Mouse (Mus musculus): Measurements from ENCODE around the gene Rhbg. TPM values are rescaled to one million over a fixed set of nuclear protein-coding genes. Genes with fewer than 3 reads are reported as not detected.
A peak's percentile ranks its signal among the peaks of the same experiment; 100 is the strongest.
"Not testable (repeated sequence)": the region's sequence is repeated elsewhere in the genome, so short reads cannot be mapped to it uniquely, and the experiment has no call there.

Rhbg gene
- total RNA-seq (2014; rRNA removed) (0.19 TPM in 1 of 2 replicates, not detected in the other), polyA plus RNA-seq (2015; fragmentation: Nextera tagmentation; extraction: Ambion mirVana) (0.21 and 0.25 TPM in 2 replicates)

DNA sequence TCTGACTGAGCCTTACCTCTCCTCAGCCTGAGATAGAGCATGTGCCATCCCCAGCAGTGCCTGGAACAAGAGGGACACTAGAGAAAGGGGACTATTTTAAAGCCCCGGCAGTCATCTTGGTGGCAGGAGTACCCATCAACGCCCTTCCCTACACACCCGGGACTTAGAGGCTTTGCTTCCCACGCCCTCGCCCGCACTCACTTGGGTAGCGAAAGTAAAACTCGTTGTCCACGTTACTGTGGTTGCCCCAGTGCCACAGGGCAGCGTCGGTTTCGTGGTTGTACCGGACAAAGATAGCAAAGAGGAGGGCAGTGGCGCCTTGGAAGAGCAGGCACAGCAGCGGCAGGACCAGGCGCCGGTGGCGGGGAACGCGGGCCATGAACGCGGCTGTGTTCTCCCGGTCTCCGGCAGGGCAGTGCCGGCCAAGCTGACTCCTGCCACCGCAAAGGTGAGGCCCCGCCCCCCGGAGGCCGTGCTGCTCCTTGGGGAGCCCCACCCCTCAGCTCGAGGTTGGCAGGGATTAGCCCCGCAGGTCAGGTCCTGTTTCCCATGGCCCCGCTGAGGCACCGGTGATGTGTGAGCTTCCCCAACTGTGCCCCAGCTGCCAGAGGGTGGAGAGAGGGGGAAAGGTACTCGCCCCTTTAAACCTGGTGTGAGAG is at the start of gene Rhbg:
Gene Rhbg (minus strand): TSS at position 442 of the 659 bp plus-strand sequence.
- DNase-seq (no peak), ATAC-seq (peak; percentile 16; the same call in 1 of the 2 replicates)
- H3K27ac ChIP-seq (ENCODE audit: low read depth, low read length), result no peak within 1 kb of the TSS
- no peaks in the 10 kb centered on the region for H3K36me3 ChIP-seq (ENCODE audit: insufficient read depth)
- no peaks in the 10 kb centered on the region for H3K4me1 ChIP-seq (ENCODE audit: insufficient read depth)
- peak within 1 kb of the TSS; percentile 57 for H3K4me2 ChIP-seq (ENCODE audit: low read depth)
- no peaks in the 10 kb centered on the region; the same call in 1 of the 2 replicates for H3K27me3 ChIP-seq (ENCODE audit: insufficient read depth, low read length)
- no peak for TF ChIP-seq CTCF (IDR thresholded peaks at IDR 0.05; ENCODE audit: low read depth)
- H3K9me3 ChIP-seq (ENCODE audit: low read length), result no peaks in the 10 kb centered on the region
- 5% methylated on average over 33 of the region's 34 CpGs for WGBS
- H3K9ac ChIP-seq, result peak within 1 kb of the TSS; percentile 40; the same call in 1 of the 2 replicates
- peak within 1 kb of the TSS; percentile 32 for H3K4me3 ChIP-seq (ENCODE audit: low read depth, low read length)

DNA sequence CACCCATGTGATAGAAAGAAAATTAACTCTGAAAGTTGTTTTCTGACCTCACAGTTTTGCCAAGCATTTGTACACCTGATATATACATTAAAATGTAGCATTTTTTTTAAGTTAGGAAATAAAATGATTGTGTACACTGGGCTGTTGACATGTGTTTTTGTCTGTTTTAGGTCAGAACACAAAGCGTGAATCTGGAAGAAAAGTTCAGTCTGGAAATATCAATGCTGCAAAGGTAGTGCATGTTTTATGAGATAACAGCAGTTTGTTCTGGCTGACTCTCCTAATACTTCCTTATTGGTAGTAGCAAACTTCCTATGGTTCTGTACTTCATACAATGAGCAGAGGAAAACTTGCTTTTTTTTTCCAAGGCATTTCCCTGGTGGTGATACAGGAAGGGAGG is 44.7 kb upstream of the Rhbg start:
- no peak for TF ChIP-seq CTCF (IDR thresholded peaks at IDR 0.05; ENCODE audit: low read depth)
- no peaks in the 10 kb centered on the region for H3K27me3 ChIP-seq (ENCODE audit: insufficient read depth, low read length)
- peaks cover 44% of the 10 kb centered on the region for H3K36me3 ChIP-seq (ENCODE audit: insufficient read depth)
- no peak overlapping the region for H3K4me2 ChIP-seq (ENCODE audit: low read depth)
- H3K9me3 ChIP-seq (ENCODE audit: low read length), result no peaks in the 10 kb centered on the region
- H3K4me3 ChIP-seq (ENCODE audit: low read depth, low read length), result no peak overlapping the region
- 91% methylated on average over 1 of the region's 1 CpGs for WGBS
- H3K27ac ChIP-seq (ENCODE audit: low read depth, low read length), result no peak overlapping the region
- H3K9ac ChIP-seq, result no peak overlapping the region
- no peak for DNase-seq
- no peak for ATAC-seq
- peaks cover 8% of the 10 kb centered on the region; the same call in 1 of the 2 replicates for H3K4me1 ChIP-seq (ENCODE audit: insufficient read depth)

DNA sequence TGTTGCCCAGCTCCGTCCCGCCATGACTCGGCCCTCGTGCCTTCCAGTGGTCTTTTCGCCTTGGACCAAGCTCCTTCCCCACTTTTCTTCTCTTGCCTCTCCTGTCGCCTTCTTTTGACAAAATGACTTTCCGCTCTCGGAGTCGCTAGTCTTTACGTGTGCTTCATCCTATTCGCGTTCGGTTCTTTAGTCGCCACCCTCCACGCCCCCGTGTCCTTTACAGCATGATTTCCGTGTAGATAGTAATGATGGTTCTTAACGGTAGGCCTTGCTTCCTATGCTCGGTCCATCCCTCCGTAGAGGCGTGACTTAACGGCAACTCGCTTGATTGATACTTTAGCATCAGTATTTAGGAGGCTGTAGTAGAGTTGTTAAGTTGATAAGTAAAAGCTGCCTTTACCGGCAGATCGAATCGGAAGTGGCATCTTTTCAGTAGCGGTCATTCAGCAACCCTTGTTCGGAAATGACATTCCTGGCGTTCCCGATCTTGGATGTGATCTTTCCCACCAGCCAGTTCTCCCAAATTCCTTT is 42.9 kb upstream of the Rhbg start:
- ATAC-seq (peak; percentile 2; the same call in 1 of the 2 replicates), DNase-seq (no peak)
- peaks cover 28% of the 10 kb centered on the region for H3K36me3 ChIP-seq (ENCODE audit: insufficient read depth)
- H3K4me3 ChIP-seq (ENCODE audit: low read depth, low read length), result peak overlapping the region; percentile 55
- H3K27ac ChIP-seq (ENCODE audit: low read depth, low read length), result peak overlapping the region; percentile 89
- no peak for TF ChIP-seq CTCF (IDR thresholded peaks at IDR 0.05; ENCODE audit: low read depth)
- WGBS, result under 1% methylated on average over 30 of the region's 30 CpGs
- H3K9ac ChIP-seq, result peak overlapping the region; percentile 58
- peaks cover 8% of the 10 kb centered on the region; the same call in 1 of the 2 replicates for H3K4me1 ChIP-seq (ENCODE audit: insufficient read depth)
- no peaks in the 10 kb centered on the region for H3K27me3 ChIP-seq (ENCODE audit: insufficient read depth, low read length)
- peak overlapping the region; percentile 69 for H3K4me2 ChIP-seq (ENCODE audit: low read depth)
- H3K9me3 ChIP-seq (ENCODE audit: low read length), result no peaks in the 10 kb centered on the region

DNA sequence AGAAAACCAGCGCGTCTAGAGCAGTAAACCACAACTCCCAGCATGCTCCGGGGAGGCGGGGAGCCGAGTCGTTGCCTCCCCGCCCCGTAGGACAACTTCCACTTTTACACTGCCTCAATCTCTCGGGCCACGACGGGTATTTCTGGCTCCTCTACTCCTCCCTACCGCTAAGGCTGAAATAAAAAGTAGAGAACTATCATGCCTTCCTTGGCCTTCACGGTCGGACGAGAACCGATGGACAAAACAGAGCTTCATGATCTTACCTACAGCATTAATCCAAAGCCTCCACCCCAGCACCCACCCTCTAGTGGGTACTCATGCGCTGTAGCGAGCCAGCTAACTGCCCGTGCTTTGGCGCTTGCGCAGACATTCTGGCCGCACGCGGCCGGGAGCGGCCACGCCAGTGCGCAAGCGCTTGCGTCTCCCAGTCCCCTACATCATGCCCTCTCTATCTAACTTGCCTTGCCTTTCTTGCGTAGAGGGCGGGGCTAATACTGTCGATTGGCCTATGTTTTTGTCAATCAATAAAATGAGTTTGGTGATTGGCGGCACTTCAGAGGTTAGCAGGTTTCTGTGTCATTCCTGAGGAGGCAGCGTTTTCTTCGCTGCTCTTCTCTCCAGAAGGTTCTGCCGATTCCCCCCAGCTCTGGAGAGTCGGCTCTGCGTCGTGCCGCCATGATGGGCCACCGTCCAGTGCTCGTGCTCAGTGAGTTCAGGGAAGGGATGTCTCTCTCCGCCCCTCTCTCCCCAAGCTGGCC is 42.2 kb upstream of the Rhbg start, which contains the start of the genes Tsacc and Cct3:
Gene Tsacc (minus strand): TSS at position 439 of the 758 bp plus-strand sequence.
Gene Cct3 (plus strand): TSS at position 556 of the 758 bp plus-strand sequence.
- Histone ChIP-seq H3K4me1 (ENCODE audit: insufficient read depth) (peaks cover 8% of the 10 kb centered on the region; the same call in 1 of the 2 replicates), H3K27me3 (ENCODE audit: insufficient read depth, low read length) (no peaks in the 10 kb centered on the region), H3K36me3 (ENCODE audit: insufficient read depth) (peaks cover 24% of the 10 kb centered on the region), H3K9ac (peak within 1 kb of the TSS; percentile 61), H3K4me2 (ENCODE audit: low read depth) (peak within 1 kb of the TSS; percentile 69), H3K4me3 (ENCODE audit: low read depth, low read length) (peak within 1 kb of the TSS; percentile 55), H3K9me3 (ENCODE audit: low read length) (no peaks in the 10 kb centered on the region), H3K27ac (ENCODE audit: low read depth, low read length) (peak within 1 kb of the TSS; percentile 93)
- ATAC-seq (peak; percentile 98), DNase-seq (peak; percentile 100)
- TF ChIP-seq CTCF (IDR thresholded peaks at IDR 0.05; ENCODE audit: low read depth), result peak; percentile 56
- WGBS, result under 1% methylated on average over 44 of the region's 44 CpGs

DNA sequence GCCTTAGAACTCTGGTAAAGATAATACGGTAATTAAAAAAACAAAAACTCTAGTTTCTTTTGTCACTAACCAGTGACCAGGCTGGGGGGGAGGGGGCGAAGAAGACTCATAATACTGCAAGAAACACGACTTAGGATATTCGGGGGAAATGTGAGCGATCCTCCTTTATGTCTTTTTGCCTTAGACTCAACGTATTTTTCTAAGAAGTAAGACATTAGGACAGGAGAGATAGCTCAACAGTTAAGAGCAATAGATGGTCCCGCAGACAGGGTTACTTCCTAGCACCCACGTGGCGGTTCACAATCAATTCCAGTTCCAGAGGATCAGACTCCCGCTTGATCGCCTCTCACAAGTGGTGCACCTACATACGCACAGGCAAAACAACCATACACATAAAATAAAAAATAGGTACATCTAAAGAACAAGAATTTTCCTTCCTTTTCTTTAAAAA is 41.6 kb upstream of the Rhbg start:
- Histone ChIP-seq H3K4me1 (ENCODE audit: insufficient read depth) (peaks cover 8% of the 10 kb centered on the region; the same call in 1 of the 2 replicates), H3K27ac (ENCODE audit: low read depth, low read length) (peak overlapping the region; percentile 93), H3K4me2 (ENCODE audit: low read depth) (peak overlapping the region; percentile 56), H3K4me3 (ENCODE audit: low read depth, low read length) (peak overlapping the region; percentile 55), H3K9ac (peak overlapping the region; percentile 61), H3K9me3 (ENCODE audit: low read length) (no peaks in the 10 kb centered on the region), H3K27me3 (ENCODE audit: insufficient read depth, low read length) (no peaks in the 10 kb centered on the region), H3K36me3 (ENCODE audit: insufficient read depth) (peaks cover 18% of the 10 kb centered on the region)
- DNase-seq (no peak), ATAC-seq (no peak; the same call in 1 of the 2 replicates)
- no peak for TF ChIP-seq CTCF (IDR thresholded peaks at IDR 0.05; ENCODE audit: low read depth)
- 1% methylated on average over 12 of the region's 12 CpGs for WGBS

DNA sequence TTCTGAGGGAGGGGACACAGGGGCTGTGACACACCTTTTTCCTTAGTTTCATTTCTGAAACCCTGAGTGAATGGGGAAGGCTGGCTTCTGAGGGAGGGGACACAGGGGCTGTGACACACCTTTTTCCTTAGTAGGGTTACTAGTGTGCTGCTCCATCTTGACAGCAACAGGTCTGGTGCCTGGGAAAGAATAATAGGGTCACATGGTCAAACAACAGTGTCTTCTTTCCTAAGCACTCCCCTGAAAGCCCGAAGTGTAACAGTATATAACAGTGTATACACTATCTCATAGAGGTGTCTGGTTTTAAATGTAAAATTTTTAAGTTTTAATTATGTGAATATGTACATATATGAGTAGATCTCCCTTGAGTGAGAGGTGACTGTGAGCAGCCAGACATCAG is 40.8 kb upstream of the Rhbg start:
- 72% methylated on average over 1 of the region's 1 CpGs for WGBS
- H3K36me3 ChIP-seq (ENCODE audit: insufficient read depth); H3K27ac ChIP-seq (ENCODE audit: low read depth, low read length); H3K9me3 ChIP-seq (ENCODE audit: low read length); DNase-seq; ATAC-seq; H3K4me3 ChIP-seq (ENCODE audit: low read depth, low read length); H3K27me3 ChIP-seq (ENCODE audit: insufficient read depth, low read length); H3K4me1 ChIP-seq (ENCODE audit: insufficient read depth); H3K9ac ChIP-seq: not testable (repeated sequence)
- H3K4me2 ChIP-seq (ENCODE audit: low read depth), result peak overlapping the region; percentile 56
